Mouse (Mus musculus): Measurements from ENCODE around the gene Spata7.

GRCm38 (mm10) chr12:98669864-98670263, 41.9 kb downstream of the Spata7 start:
- TF ChIP-seq CTCF (IDR thresholded peaks at IDR 0.05; ENCODE audit: extremely low read depth, insufficient read depth, insufficient read length, insufficient replicate concordance) (no peak), POLR2A (IDR thresholded peaks at IDR 0.05; ENCODE audit: low read depth, low read length) (no peak)
